Mouse (Mus musculus): ENCODE results near the gene Tmem252. TPM values are rescaled to one million over a fixed set of nuclear protein-coding genes. Genes with fewer than 3 reads are reported as not detected.
"Not testable (repeated sequence)": the region's sequence is repeated elsewhere in the genome, so short reads cannot be mapped to it uniquely, and the experiment has no call there.

Gene Tmem252
- polyA plus RNA-seq, 1 experiment: not detected

DNA sequence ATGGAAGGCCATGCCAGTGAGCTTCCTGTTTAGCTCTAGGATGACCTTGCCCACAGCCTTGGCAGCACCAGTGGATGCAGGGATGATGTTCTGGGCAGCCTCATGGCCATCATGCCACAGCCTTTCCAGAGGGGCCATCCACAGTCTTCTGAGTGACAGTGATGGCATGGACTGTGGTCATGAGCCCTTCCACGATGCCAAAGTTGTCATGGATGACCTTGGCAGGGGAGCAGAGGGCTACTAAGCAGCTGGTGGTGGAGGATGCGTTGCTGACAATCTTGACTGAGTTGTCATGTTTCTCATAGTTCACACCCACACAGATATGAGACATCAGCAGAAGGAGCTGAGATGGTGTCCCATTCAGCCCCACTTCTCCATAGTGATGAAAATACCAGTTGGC lies 18.9 kb downstream of the Tmem252 start:
- Histone ChIP-seq H3K27ac (ENCODE audit: insufficient read depth, low read depth, low read length) (no peak overlapping the region), H3K4me3 (ENCODE audit: insufficient read depth, low read depth, low read length) (no peak overlapping the region), H3K4me1 (ENCODE audit: control insufficient read depth, insufficient read depth, low read length) (no peaks in the 10 kb centered on the region)
- TF ChIP-seq POLR2A (IDR thresholded peaks at IDR 0.05; ENCODE audit: insufficient read depth, low read depth, low read length) (no peak), CTCF (IDR thresholded peaks at IDR 0.05; ENCODE audit: insufficient read depth, low read depth, low read length) (no peak)
- WGBS: 95% methylated on average over 2 of the region's 2 CpGs

DNA sequence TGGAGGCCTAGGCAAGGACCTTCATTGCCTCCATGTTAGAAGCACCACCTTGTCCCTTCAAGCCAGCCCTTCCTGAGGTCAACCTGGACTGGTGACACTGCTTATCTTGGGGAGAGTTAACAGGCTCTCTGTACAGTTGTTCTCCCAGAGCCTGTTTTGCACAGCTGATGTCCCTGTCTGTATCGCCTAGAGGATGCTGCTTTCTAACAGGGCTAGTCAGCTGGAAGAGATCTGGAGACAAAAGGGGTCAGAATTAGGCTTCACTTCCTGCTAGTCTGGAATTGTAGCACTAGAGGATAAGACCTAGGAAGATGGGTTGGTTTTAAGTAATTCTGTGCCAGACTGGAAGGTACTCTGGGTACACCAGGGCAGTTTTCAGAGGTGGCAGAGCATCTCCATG lies 24.1 kb downstream of the Tmem252 start:
- Histone ChIP-seq H3K4me3 (ENCODE audit: insufficient read depth, low read depth, low read length) (no peak overlapping the region), H3K27ac (ENCODE audit: insufficient read depth, low read depth, low read length) (0 out of 2 replicates have a peak overlapping the region, but pooled peaks have one; percentile 14), H3K4me1 (ENCODE audit: control insufficient read depth, insufficient read depth, low read length) (no peaks in the 10 kb centered on the region)
- TF ChIP-seq POLR2A (IDR thresholded peaks at IDR 0.05; ENCODE audit: insufficient read depth, low read depth, low read length) (no peak), CTCF (IDR thresholded peaks at IDR 0.05; ENCODE audit: insufficient read depth, low read depth, low read length) (no peak)
- 87% methylated on average over 1 of the region's 1 CpGs for WGBS

DNA sequence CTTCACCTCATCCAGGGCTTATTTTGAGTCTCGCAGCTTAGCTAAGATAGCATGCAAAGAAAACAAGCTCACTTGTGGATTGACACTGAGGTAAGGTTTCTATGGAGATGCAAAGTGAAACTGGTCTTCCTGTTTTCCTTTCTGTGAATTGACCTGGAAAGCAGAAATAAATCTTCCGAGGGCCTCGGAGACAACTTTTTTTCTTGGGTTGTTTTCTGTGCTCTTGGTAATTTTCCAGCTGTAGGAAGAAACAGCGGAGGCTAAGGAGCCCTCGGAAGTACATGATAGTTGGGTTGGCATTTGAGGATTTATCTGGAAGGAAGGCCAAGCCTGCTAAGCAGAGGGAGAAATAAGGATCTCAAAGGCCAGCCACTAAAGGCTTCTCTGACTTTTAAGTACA lies 24.8 kb downstream of the Tmem252 start:
- TF ChIP-seq CTCF (IDR thresholded peaks at IDR 0.05; ENCODE audit: insufficient read depth, low read depth, low read length) (no peak), POLR2A (IDR thresholded peaks at IDR 0.05; ENCODE audit: insufficient read depth, low read depth, low read length) (no peak)
- Histone ChIP-seq H3K4me1 (ENCODE audit: control insufficient read depth, insufficient read depth, low read length) (no peaks in the 10 kb centered on the region), H3K4me3 (ENCODE audit: insufficient read depth, low read depth, low read length) (no peak overlapping the region), H3K27ac (ENCODE audit: insufficient read depth, low read depth, low read length) (no peak overlapping the region)
- whole genome bisulfite sequencing: 56% methylated on average over 5 of the region's 5 CpGs

DNA sequence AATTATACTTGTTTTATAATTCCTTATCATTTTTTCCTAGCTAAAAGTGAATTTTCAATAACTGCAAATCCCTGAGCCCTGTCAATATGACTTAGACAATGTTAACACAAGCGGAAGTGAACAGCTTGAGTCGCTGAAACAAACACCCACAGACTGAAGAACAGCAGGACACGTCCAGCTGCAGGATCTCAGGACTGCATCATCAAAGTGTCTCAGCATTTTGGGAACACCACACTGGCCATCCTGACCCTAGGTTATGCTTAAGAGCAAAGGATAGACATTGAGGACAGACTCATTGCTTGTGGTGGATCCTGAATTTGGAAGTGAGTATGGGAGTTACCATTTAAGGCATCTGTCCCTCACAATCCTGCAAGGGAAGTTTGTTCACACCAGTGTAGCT lies 25.4 kb downstream of the Tmem252 start:
- 86% methylated on average over 3 of the region's 3 CpGs for WGBS
- TF ChIP-seq CTCF (IDR thresholded peaks at IDR 0.05; ENCODE audit: insufficient read depth, low read depth, low read length) (no peak), POLR2A (IDR thresholded peaks at IDR 0.05; ENCODE audit: insufficient read depth, low read depth, low read length) (no peak)
- H3K27ac ChIP-seq (ENCODE audit: insufficient read depth, low read depth, low read length): no peak overlapping the region
- H3K4me1 ChIP-seq (ENCODE audit: control insufficient read depth, insufficient read depth, low read length): no peaks in the 10 kb centered on the region
- no peak overlapping the region for H3K4me3 ChIP-seq (ENCODE audit: insufficient read depth, low read depth, low read length)

DNA sequence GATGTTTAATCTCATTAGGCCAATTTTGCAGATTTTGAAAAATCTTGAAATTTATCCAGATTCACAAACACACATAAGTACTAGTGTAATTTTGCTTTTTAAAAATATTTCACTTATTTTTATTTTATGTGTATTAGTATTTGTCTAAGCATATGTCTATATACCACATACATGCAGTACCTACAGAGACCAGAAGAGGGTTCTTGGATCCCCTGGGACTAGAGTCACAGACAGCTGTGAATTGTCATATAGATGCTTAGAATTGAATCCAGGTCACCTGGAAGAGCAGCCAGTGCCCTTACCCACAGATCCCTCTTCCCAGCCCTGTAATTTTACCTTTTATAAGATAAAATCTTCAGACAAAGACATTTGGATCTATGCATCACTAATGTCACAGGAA lies 26.1 kb downstream of the Tmem252 start:
- Histone ChIP-seq H3K4me1 (ENCODE audit: control insufficient read depth, insufficient read depth, low read length) (no peaks in the 10 kb centered on the region), H3K4me3 (ENCODE audit: insufficient read depth, low read depth, low read length) (no peak overlapping the region), H3K27ac (ENCODE audit: insufficient read depth, low read depth, low read length) (no peak overlapping the region)
- TF ChIP-seq POLR2A (IDR thresholded peaks at IDR 0.05; ENCODE audit: insufficient read depth, low read depth, low read length) (no peak), CTCF (IDR thresholded peaks at IDR 0.05; ENCODE audit: insufficient read depth, low read depth, low read length) (no peak)

DNA sequence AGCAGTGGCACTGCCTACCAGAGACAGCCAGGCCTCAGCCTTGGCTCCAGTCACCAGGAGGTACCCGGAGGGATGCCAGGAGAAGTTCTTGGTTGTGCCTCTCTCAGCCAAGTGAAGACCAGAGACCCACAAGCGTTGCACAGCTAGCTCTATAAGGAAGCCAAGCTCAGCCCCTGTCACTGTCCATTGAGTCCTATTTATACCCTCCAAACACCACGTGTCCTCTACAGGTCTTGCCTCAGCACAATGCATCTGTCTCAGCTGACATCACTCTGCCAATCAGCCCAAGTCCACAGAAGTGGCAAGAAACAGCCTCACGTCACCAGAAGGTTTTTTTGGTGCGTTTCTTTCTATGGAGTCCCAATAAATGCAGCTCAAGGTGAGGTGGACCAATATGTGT lies 26.9 kb downstream of the Tmem252 start:
- 92% methylated on average over 5 of the region's 5 CpGs for WGBS

DNA sequence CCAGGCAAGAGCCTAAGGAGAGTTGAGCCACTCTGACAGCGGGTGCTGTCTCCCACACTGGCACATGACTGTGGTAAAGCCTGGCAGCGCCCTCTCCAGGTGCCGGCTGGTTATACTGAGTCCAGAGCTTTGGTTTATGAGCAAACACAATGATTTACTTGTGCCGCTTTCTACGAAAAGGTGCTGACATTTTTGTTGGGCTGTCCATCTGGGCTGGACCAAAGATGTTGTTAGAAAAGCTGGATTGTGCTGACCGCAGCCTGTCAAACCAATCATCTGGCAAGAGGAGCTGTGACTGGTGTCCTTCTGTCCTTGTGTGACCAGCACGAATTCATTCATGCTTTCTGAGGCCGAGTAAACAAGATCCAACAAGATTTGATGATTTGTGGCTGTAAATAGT lies 27.9 kb downstream of the Tmem252 start:
- 79% methylated on average over 8 of the region's 8 CpGs for WGBS
- H3K4me1 ChIP-seq (ENCODE audit: control insufficient read depth, insufficient read depth, low read length): no peaks in the 10 kb centered on the region
- no peak overlapping the region for H3K4me3 ChIP-seq (ENCODE audit: insufficient read depth, low read depth, low read length)
- H3K27ac ChIP-seq (ENCODE audit: insufficient read depth, low read depth, low read length): no peak overlapping the region
- TF ChIP-seq POLR2A (IDR thresholded peaks at IDR 0.05; ENCODE audit: insufficient read depth, low read depth, low read length): no peak
- TF ChIP-seq CTCF (IDR thresholded peaks at IDR 0.05; ENCODE audit: insufficient read depth, low read depth, low read length): no peak

More for the DNA sequence above, 26.9 kb downstream of the Tmem252 start:
- no peak overlapping the region for H3K4me3 ChIP-seq (ENCODE audit: insufficient read depth, low read depth, low read length)
- no peak overlapping the region for H3K27ac ChIP-seq (ENCODE audit: insufficient read depth, low read depth, low read length)
- no peaks in the 10 kb centered on the region for H3K4me1 ChIP-seq (ENCODE audit: control insufficient read depth, insufficient read depth, low read length)
- no peak for TF ChIP-seq POLR2A (IDR thresholded peaks at IDR 0.05; ENCODE audit: insufficient read depth, low read depth, low read length)
- TF ChIP-seq CTCF (IDR thresholded peaks at IDR 0.05; ENCODE audit: insufficient read depth, low read depth, low read length): no peak

DNA sequence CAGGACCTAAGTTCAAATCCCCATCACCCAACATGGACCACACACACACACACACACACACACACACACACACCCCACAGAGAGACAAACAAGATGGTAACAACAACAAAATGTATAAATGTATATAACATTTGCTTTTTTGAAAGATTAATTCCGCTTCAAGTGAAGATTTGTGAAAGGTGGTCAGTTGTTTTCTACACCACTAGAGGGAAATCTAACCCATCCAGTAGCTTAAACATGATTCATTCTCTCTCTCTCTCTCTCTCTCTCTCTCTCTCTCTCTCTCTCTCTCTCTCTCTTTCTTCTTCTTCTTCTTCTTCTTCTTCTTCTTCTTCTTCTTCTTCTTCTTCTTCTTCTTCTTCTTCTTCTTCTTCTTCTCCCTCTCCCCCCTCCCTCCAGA lies 29.4 kb downstream of the Tmem252 start:
- H3K4me3 ChIP-seq (ENCODE audit: insufficient read depth, low read depth, low read length); H3K4me1 ChIP-seq (ENCODE audit: control insufficient read depth, insufficient read depth, low read length); H3K27ac ChIP-seq (ENCODE audit: insufficient read depth, low read depth, low read length): not testable (repeated sequence)
- WGBS: 73% methylated on average over 1 of the region's 1 CpGs

DNA sequence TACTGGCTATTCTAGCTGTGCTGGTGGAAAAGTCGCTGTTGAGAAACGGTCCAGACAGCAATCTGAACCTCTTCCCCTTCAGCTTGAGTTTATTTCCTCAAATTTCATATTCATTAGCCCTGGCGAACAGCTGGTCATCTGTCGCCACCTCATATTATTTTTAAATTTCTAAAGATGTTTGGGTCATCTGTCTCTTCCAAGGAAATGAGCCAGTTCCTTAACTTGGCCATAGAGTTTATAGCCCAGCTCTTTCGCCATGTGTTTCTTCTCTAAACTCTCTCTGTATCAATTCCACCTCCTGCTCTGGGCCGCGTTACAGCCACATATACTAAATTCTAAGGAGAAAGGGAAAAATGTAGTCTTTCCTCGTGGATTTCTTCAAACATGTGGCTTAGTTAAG lies 29.9 kb downstream of the Tmem252 start:
- H3K4me1 ChIP-seq (ENCODE audit: control insufficient read depth, insufficient read depth, low read length): no peaks in the 10 kb centered on the region
- H3K27ac ChIP-seq (ENCODE audit: insufficient read depth, low read depth, low read length): no peak overlapping the region
- no peak overlapping the region for H3K4me3 ChIP-seq (ENCODE audit: insufficient read depth, low read depth, low read length)
- no peak for TF ChIP-seq POLR2A (IDR thresholded peaks at IDR 0.05; ENCODE audit: insufficient read depth, low read depth, low read length)
- no peak for TF ChIP-seq CTCF (IDR thresholded peaks at IDR 0.05; ENCODE audit: insufficient read depth, low read depth, low read length)
- WGBS: 87% methylated on average over 8 of the region's 8 CpGs

DNA sequence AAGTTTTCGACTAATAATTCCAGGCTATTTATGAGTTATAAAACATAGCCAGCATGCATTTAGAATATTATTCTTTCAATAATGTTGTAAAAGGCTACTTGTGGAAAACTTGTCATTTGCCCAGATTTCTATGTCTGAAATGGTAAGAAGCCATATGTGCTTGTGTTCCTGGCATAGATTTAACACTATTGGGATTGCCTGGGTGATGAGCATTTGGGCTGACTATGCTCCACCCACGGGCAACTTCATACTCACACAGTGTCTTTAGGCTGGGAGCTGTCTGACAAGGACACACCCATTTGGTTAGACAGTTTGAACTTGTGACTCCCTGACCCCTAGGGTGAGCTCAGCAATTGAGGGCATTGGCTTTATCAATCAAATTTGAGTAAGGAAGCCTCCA lies 30.5 kb downstream of the Tmem252 start:
- TF ChIP-seq CTCF (IDR thresholded peaks at IDR 0.05; ENCODE audit: insufficient read depth, low read depth, low read length): no peak
- H3K4me3 ChIP-seq (ENCODE audit: insufficient read depth, low read depth, low read length): no peak overlapping the region
- H3K4me1 ChIP-seq (ENCODE audit: control insufficient read depth, insufficient read depth, low read length): no peaks in the 10 kb centered on the region
- 90% methylated on average over 2 of the region's 2 CpGs for WGBS
- no peak overlapping the region for H3K27ac ChIP-seq (ENCODE audit: insufficient read depth, low read depth, low read length)

Measured in olfactory bulb, adult 2 months (tissue).